Mouse (Mus musculus): Measurements from ENCODE around the gene Ccdc173.
A peak's percentile ranks its signal among the peaks of the same experiment; 100 is the strongest.

GRCm38 (mm10) chr2:69802911-69803312 is 13.5 kb upstream of the Ccdc173 start:
- no peak for TF ChIP-seq EP300 (IDR thresholded peaks at IDR 0.05; ENCODE audit: low read depth)
- peak; percentile 97 for TF ChIP-seq CTCF (IDR thresholded peaks at IDR 0.05; ENCODE audit: low read depth)

Data from liver, postnatal 0 days (tissue).